Mouse (Mus musculus) hindbrain, embryonic 16.5 days (tissue): ENCODE measurements around the gene E2f8. TPM values are rescaled to one million over a fixed set of nuclear protein-coding genes. Genes with fewer than 3 reads are reported as not detected.

Experiments used
- ATAC-seq: fragments of 200-750 bp; cut with Nextera tagmentation; 2 replicates; pipeline ENCODE4 v1.8.0; 2017; ENCODE audit warnings: moderate TSS enrichment, moderate library complexity
- H3K27ac ChIP-seq: fragments of 300-500 bp; sonication (generic); 2 replicates; pipeline ENCODE4 v1.5.1; 2014; ENCODE audit warnings: low read depth, mild to moderate bottlenecking, control low read depth, low read length, moderate library complexity
- H3K27me3 ChIP-seq: fragments of 300-500 bp; sonication (generic); replicated peaks from 2 replicates; pipeline ENCODE4 v1.6.1; 2014; ENCODE audit warnings: low read length; ENCODE audit not compliant: control insufficient read depth, insufficient read depth
- H3K36me3 ChIP-seq: fragments of 300-500 bp; sonication (generic); 2 replicates; pipeline ENCODE4 v1.6.1; 2014; ENCODE audit warnings: mild to moderate bottlenecking, low read length, moderate library complexity, mixed read lengths; ENCODE audit not compliant: control insufficient read depth, insufficient read depth
- H3K4me1 ChIP-seq: fragments of 300-500 bp; sonication (generic); 2 replicates; pipeline ENCODE4 v1.6.1; 2014; ENCODE audit warnings: low read depth, low read length; ENCODE audit not compliant: control insufficient read depth, insufficient read depth
- H3K4me2 ChIP-seq: fragments of 300-500 bp; sonication (generic); 2 replicates; pipeline ENCODE4 v1.6.1; 2014; ENCODE audit warnings: mild to moderate bottlenecking, low read length, control low read depth, moderate library complexity
- H3K4me3 ChIP-seq: fragments of 300-500 bp; sonication (generic); 2 replicates; pipeline ENCODE4 v1.5.1; 2014; ENCODE audit warnings: mild to moderate bottlenecking, low read length, control low read depth, moderate library complexity
- H3K9ac ChIP-seq: fragments of 300-500 bp; sonication (generic); 2 replicates; pipeline ENCODE4 v1.6.1; 2014; ENCODE audit warnings: low read depth, mild to moderate bottlenecking, control low read depth, low read length, moderate library complexity
- H3K9me3 ChIP-seq: fragments of 300-500 bp; sonication (generic); 2 replicates; pipeline ENCODE4 v1.6.1; 2014; ENCODE audit warnings: mild to moderate bottlenecking, low read length, moderate library complexity; ENCODE audit not compliant: control insufficient read depth
- WGBS: fragments of 180-500 bp; shearing (Covaris S2); extraction: QIAGEN DNeasy Blood & Tissue Kit; methylation state at CpG from one replicate; pipeline ENCODE4 v1.1.7; 2014; 5-methylcytosine and 5-hydroxymethylcytosine counted together
- polyA plus RNA-seq: library from polyadenylated mRNA; unstranded; fragments of >200 nt; fragmentation: Nextera tagmentation; extraction: Ambion mirVana; gene quantifications from 2 replicates; pipeline ENCODE4 v1.2.1, GENCODE M21; 2015

The E2f8 gene
- polyA plus RNA-seq, 1 experiment from 2014 or later: 2.5 TPM

- no peak for ATAC-seq
- Histone ChIP-seq H3K4me3 (no peak overlapping the region), H3K4me2 (no peak overlapping the region), H3K36me3 (no peaks in the 10 kb centered on the region), H3K9ac (no peak overlapping the region), H3K27ac (no peak overlapping the region), H3K9me3 (no peaks in the 10 kb centered on the region), H3K27me3 (no peaks in the 10 kb centered on the region), H3K4me1 (no peaks in the 10 kb centered on the region)
- WGBS: 89% methylated on average over 18 of the region's 18 CpGs
These were observed 13.8 kb downstream of the E2f8 start for GRCm38 (mm10) chr7:48867576-48867975.

GRCm38 (mm10) chr7:48864671-48865458 is 16.5 kb downstream of the E2f8 start:
- whole genome bisulfite sequencing: 90% methylated on average over 9 of the region's 9 CpGs
- no peak for ATAC-seq
- Histone ChIP-seq H3K36me3 (no peaks in the 10 kb centered on the region), H3K9ac (no peak overlapping the region), H3K27ac (no peak overlapping the region), H3K9me3 (no peaks in the 10 kb centered on the region), H3K4me1 (no peaks in the 10 kb centered on the region), H3K4me2 (no peak overlapping the region), H3K27me3 (no peaks in the 10 kb centered on the region), H3K4me3 (no peak overlapping the region)

DNA sequence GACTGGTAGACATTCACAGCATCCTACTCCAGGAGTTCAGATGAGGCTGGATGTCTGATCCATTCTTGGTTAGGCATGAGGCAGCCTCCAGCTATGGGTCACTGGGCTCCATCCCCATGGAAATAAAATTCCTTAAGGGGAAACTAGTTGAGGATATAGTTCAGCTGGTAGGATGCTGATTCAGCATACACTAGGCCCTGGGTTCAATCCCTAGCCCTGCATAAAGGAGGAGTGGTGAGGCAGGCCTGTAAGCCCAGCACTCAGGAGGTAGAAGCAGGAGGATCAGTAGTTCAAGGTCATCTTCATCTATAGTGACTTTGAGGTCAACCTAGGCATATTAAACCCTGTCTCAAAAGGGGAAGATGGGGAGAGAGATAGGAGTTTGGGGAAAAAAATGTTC is 17.2 kb downstream of the E2f8 start:
- H3K4me3 ChIP-seq: no peak overlapping the region
- no peak overlapping the region for H3K9ac ChIP-seq
- H3K36me3 ChIP-seq: no peaks in the 10 kb centered on the region
- no peak overlapping the region for H3K27ac ChIP-seq
- H3K9me3 ChIP-seq: no peaks in the 10 kb centered on the region
- H3K4me1 ChIP-seq: no peaks in the 10 kb centered on the region
- H3K4me2 ChIP-seq: no peak overlapping the region
- ATAC-seq: no peak
- H3K27me3 ChIP-seq: no peaks in the 10 kb centered on the region

GRCm38 (mm10) chr7:48861796-48862195 is 19.6 kb downstream of the E2f8 start:
- Histone ChIP-seq H3K9me3 (no peaks in the 10 kb centered on the region), H3K4me1 (no peaks in the 10 kb centered on the region), H3K9ac (no peak overlapping the region), H3K4me3 (no peak overlapping the region), H3K36me3 (no peaks in the 10 kb centered on the region), H3K27me3 (no peaks in the 10 kb centered on the region), H3K27ac (no peak overlapping the region), H3K4me2 (no peak overlapping the region)
- 92% methylated on average over 4 of the region's 4 CpGs for WGBS
- no peak for ATAC-seq

- Histone ChIP-seq H3K9me3 (no peaks in the 10 kb centered on the region), H3K36me3 (no peaks in the 10 kb centered on the region), H3K27me3 (no peaks in the 10 kb centered on the region), H3K4me1 (no peaks in the 10 kb centered on the region), H3K27ac (no peak overlapping the region), H3K4me2 (no peak overlapping the region), H3K4me3 (no peak overlapping the region), H3K9ac (no peak overlapping the region)
- ATAC-seq: no peak
- WGBS: 65% methylated on average over 1 of the region's 1 CpGs
These were observed 20.4 kb downstream of the E2f8 start for GRCm38 (mm10) chr7:48860948-48861347.

GRCm38 (mm10) chr7:48859362-48859761 is 22.0 kb downstream of the E2f8 start:
- Histone ChIP-seq H3K9me3 (no peaks in the 10 kb centered on the region), H3K27me3 (no peaks in the 10 kb centered on the region), H3K36me3 (no peaks in the 10 kb centered on the region), H3K9ac (no peak overlapping the region), H3K4me2 (no peak overlapping the region), H3K4me3 (no peak overlapping the region), H3K4me1 (no peaks in the 10 kb centered on the region), H3K27ac (no peak overlapping the region)
- 89% methylated on average over 4 of the region's 4 CpGs for WGBS
- no peak for ATAC-seq

DNA sequence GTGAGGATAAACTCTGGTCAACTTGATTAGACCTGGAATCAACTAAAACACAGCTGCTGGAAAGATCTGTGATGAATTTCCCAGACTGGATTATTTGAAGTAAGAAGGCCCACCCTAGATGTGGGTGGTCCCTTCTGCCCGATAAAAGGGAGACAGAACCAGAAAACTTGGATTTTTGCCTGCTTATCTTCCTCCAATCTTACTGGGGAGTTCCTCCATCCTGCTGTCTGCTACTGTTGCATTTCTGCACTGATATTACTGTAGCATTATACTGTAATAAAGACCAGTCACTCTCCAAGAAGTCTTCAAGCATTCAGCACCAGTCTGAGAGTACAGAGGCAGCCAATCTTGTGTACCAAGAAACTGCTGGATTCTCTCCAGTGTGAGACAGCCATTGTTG is 23.1 kb downstream of the E2f8 start:
- WGBS: 67% methylated on average over 1 of the region's 1 CpGs
- no peak overlapping the region for H3K27ac ChIP-seq
- H3K36me3 ChIP-seq: no peaks in the 10 kb centered on the region
- H3K4me3 ChIP-seq: no peak overlapping the region
- no peaks in the 10 kb centered on the region for H3K27me3 ChIP-seq
- no peaks in the 10 kb centered on the region for H3K9me3 ChIP-seq
- no peaks in the 10 kb centered on the region for H3K4me1 ChIP-seq
- no peak for ATAC-seq
- H3K4me2 ChIP-seq: no peak overlapping the region
- no peak overlapping the region for H3K9ac ChIP-seq

- ATAC-seq: no peak
- Histone ChIP-seq H3K4me1 (no peaks in the 10 kb centered on the region), H3K27ac (no peak overlapping the region), H3K4me3 (no peak overlapping the region), H3K9me3 (no peaks in the 10 kb centered on the region), H3K27me3 (no peaks in the 10 kb centered on the region), H3K36me3 (no peaks in the 10 kb centered on the region), H3K4me2 (no peak overlapping the region), H3K9ac (no peak overlapping the region)
- WGBS: 81% methylated on average over 3 of the region's 3 CpGs
These were observed 25.9 kb downstream of the E2f8 start for GRCm38 (mm10) chr7:48855461-48855860.

DNA sequence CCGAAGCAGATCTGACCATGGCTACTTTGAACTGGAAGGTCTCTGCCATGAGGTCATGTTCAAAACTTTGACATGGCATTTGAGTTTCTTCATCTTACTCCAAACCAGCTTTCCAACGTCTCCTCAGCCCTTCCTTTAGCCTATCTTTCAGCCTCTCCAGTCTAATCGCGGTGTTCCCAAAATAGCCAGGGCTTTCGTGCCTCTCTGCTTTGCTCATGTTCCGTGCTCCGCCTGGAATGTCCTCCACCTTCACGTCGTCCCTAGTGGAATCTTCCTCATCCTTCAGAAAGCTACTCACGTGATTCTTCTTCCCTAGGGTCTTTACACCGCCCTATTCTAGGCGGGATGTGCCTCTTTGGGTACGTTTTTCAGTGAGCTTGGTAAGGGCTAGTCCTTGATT is 27.9 kb downstream of the E2f8 start:
- WGBS: 89% methylated on average over 13 of the region's 13 CpGs

More for the DNA sequence above, 27.9 kb downstream of the E2f8 start:
- H3K27me3 ChIP-seq: no peaks in the 10 kb centered on the region
- no peak for ATAC-seq
- H3K36me3 ChIP-seq: no peaks in the 10 kb centered on the region
- H3K4me1 ChIP-seq: no peaks in the 10 kb centered on the region
- H3K9me3 ChIP-seq: no peaks in the 10 kb centered on the region
- no peak overlapping the region for H3K4me3 ChIP-seq
- H3K9ac ChIP-seq: no peak overlapping the region
- H3K27ac ChIP-seq: no peak overlapping the region
- H3K4me2 ChIP-seq: no peak overlapping the region
